Comparison of ENCODE assay signal across 19 mouse cellular contexts in genomic region chr14:87367169-87367568, GRCm38 (mm10).
"Had no signal": no experiment of that assay in that cellular context is flagged by ENCODE, and none has a peak within 500 bp of the region (broad histone marks: within the 10 kb centered on the region; RNA-seq: fewer than 3 reads in every experiment).

No protein-coding gene starts in this region.

- H3K9me3 ChIP-seq: limb, embryonic 12.5 days; limb, embryonic 15.5 days; lung, embryonic 15.5 days had no signal

- H3K27ac ChIP-seq: hindbrain, postnatal 0 days; kidney, postnatal 0 days; left cerebral cortex, adult 2 months; limb, embryonic 12.5 days; limb, embryonic 15.5 days; liver, embryonic 14.5 days; lung, embryonic 15.5 days had no signal

- H3K4me1 ChIP-seq: limb, embryonic 12.5 days; limb, embryonic 15.5 days; lung, embryonic 15.5 days had no signal

- H3K4me3 ChIP-seq: left cerebral cortex, adult 2 months; limb, embryonic 12.5 days; limb, embryonic 15.5 days; lung, embryonic 15.5 days had no signal

- H3K36me3 ChIP-seq: limb, embryonic 12.5 days; limb, embryonic 15.5 days; lung, embryonic 15.5 days had no signal

- ATAC-seq: hindbrain, postnatal 0 days; inflammation-experienced regulatory T-cells, adult 6 months; intestine, embryonic 16.5 days had no signal

- H3K27me3 ChIP-seq: limb, embryonic 12.5 days; limb, embryonic 15.5 days; lung, embryonic 15.5 days had no signal

- DNase-seq: kidney, adult 18-20 months; kidney, adult 9 months; kidney, postnatal 25 days; layer of hippocampus, postnatal 36 days; left cerebral cortex, postnatal 4 days; midbrain, embryonic 14.5 days; thymus, adult 18-20 months; thymus, postnatal 14 days; thymus, postnatal 4 days had no signal

- H3K9ac ChIP-seq: limb, embryonic 12.5 days; limb, embryonic 15.5 days; liver, embryonic 14.5 days; lung, embryonic 15.5 days had no signal

- H3K4me2 ChIP-seq: limb, embryonic 12.5 days; limb, embryonic 15.5 days; lung, embryonic 15.5 days; midbrain, embryonic 11.5 days had no signal
